Mouse (Mus musculus): Measurements from ENCODE around the gene Cyp3a13.

DNA sequence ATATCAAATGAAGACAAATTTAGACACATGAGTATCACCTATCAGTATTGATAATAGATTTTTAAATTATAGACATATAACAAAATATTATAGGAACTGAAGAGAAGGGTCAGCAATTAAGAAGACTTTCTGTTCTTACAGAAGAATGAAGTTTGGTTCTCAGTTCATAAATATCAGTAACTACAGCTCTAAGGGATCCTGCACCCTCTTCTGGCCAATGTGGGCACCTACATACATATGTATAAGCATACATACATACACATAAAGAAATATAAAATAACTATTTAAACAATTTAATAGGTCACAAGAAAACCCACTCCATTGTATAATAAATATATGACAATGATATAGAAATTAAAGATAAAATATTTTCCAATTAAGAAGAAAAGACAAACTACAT, 6.9 kb downstream of the Cyp3a13 start:
- TF ChIP-seq MYB (IDR thresholded peaks at IDR 0.05; ENCODE audit: low read depth, low read length) (no peak), CTCF (IDR thresholded peaks at IDR 0.05 in 2 of 3, conservative IDR thresholded peaks at IDR 0.05 in 1 of 3; ENCODE audit: control insufficient read depth in 1 of 3, insufficient read depth in 1 of 3, low read depth in 2 of 3, low read length in 3 of 3, poor library complexity in 1 of 3, severe bottlenecking in 1 of 3) (peak in 1 of 3 experiments; percentile 63; a peak in 2 of 6 replicates)

Data from MEL (cell line).